Mouse (Mus musculus): Measurements from ENCODE around the gene Gm13271. TPM values are rescaled to one million over a fixed set of nuclear protein-coding genes. Genes with fewer than 3 reads are reported as not detected.
"Not testable (repeated sequence)": the region's sequence is repeated elsewhere in the genome, so short reads cannot be mapped to it uniquely, and the experiment has no call there.

Gm13271 gene
- polyA plus RNA-seq (2015; fragmentation: Nextera tagmentation; extraction: Ambion mirVana), result not detected in 2 replicates

GRCm38 (mm10) chr4:88754818-88755340, at the start of gene Gm13271:
Gene Gm13271, plus strand, starts transcription at chr4:88754868.
- H3K27me3 ChIP-seq; H3K36me3 ChIP-seq; H3K4me1 ChIP-seq; H3K9me3 ChIP-seq; H3K27ac ChIP-seq; H3K4me2 ChIP-seq; ATAC-seq (ENCODE audit: insufficient number of reproducible peaks, insufficient read depth, low FRiP score, low TSS enrichment, low read depth); H3K4me3 ChIP-seq; H3K9ac ChIP-seq: not testable (repeated sequence)
- 67% methylated on average over 15 of the region's 15 CpGs for WGBS

GRCm38 (mm10) chr4:88705924-88706323, 48.7 kb upstream of the Gm13271 start:
- 27% methylated on average over 3 of the region's 3 CpGs for WGBS
- no peak for ATAC-seq (ENCODE audit: insufficient number of reproducible peaks, insufficient read depth, low FRiP score, low TSS enrichment, low read depth)

GRCm38 (mm10) chr4:88707128-88707826, 47.4 kb upstream of the Gm13271 start:
- no peaks in the 10 kb centered on the region for H3K4me1 ChIP-seq
- peaks cover 5% of the 10 kb centered on the region; the same call in 1 of the 2 replicates for H3K36me3 ChIP-seq
- H3K4me2 ChIP-seq, result no peak overlapping the region
- H3K9ac ChIP-seq, result no peak overlapping the region
- ATAC-seq (ENCODE audit: insufficient number of reproducible peaks, insufficient read depth, low FRiP score, low TSS enrichment, low read depth), result no peak
- WGBS, result 95% methylated on average over 1 of the region's 1 CpGs
- H3K27me3 ChIP-seq, result no peaks in the 10 kb centered on the region
- no peak overlapping the region for H3K4me3 ChIP-seq
- H3K9me3 ChIP-seq, result no peaks in the 10 kb centered on the region
- no peak overlapping the region for H3K27ac ChIP-seq

More at GRCm38 (mm10) chr4:88705924-88706323, 48.7 kb upstream of the Gm13271 start:
- H3K36me3 ChIP-seq, result peaks cover 5% of the 10 kb centered on the region; the same call in 1 of the 2 replicates
- no peak overlapping the region for H3K4me2 ChIP-seq
- no peaks in the 10 kb centered on the region for H3K9me3 ChIP-seq
- H3K27ac ChIP-seq, result no peak overlapping the region
- no peak overlapping the region for H3K9ac ChIP-seq
- H3K4me3 ChIP-seq, result no peak overlapping the region
- no peaks in the 10 kb centered on the region for H3K27me3 ChIP-seq
- no peaks in the 10 kb centered on the region for H3K4me1 ChIP-seq

GRCm38 (mm10) chr4:88714281-88714680, 40.4 kb upstream of the Gm13271 start:
- WGBS, result 84% methylated on average over 1 of the region's 1 CpGs
- Histone ChIP-seq H3K4me2 (no peak overlapping the region), H3K27me3 (no peaks in the 10 kb centered on the region), H3K9ac (no peak overlapping the region), H3K36me3 (peaks cover 42% of the 10 kb centered on the region), H3K4me3 (no peak overlapping the region), H3K9me3 (no peaks in the 10 kb centered on the region), H3K27ac (no peak overlapping the region), H3K4me1 (peaks cover 9% of the 10 kb centered on the region; the same call in 1 of the 2 replicates)
- ATAC-seq (ENCODE audit: insufficient number of reproducible peaks, insufficient read depth, low FRiP score, low TSS enrichment, low read depth), result no peak

GRCm38 (mm10) chr4:88715059-88715458, 39.6 kb upstream of the Gm13271 start:
- no peaks in the 10 kb centered on the region for H3K9me3 ChIP-seq

GRCm38 (mm10) chr4:88718715-88719114, 36.0 kb upstream of the Gm13271 start:
- peak overlapping the region; percentile 31 for H3K4me3 ChIP-seq
- H3K27me3 ChIP-seq, result no peaks in the 10 kb centered on the region
- no peaks in the 10 kb centered on the region for H3K9me3 ChIP-seq
- peaks cover 37% of the 10 kb centered on the region for H3K36me3 ChIP-seq
- H3K27ac ChIP-seq, result no peak overlapping the region
- H3K9ac ChIP-seq, result peak overlapping the region; percentile 57
- no peak for ATAC-seq (ENCODE audit: insufficient number of reproducible peaks, insufficient read depth, low FRiP score, low TSS enrichment, low read depth)
- WGBS, result 16% methylated on average over 1 of the region's 1 CpGs
- peak overlapping the region; percentile 59 for H3K4me2 ChIP-seq
- peaks cover 23% of the 10 kb centered on the region for H3K4me1 ChIP-seq

More at GRCm38 (mm10) chr4:88715059-88715458, 39.6 kb upstream of the Gm13271 start:
- Histone ChIP-seq H3K27me3 (no peaks in the 10 kb centered on the region), H3K4me2 (no peak overlapping the region), H3K36me3 (peaks cover 39% of the 10 kb centered on the region), H3K9ac (no peak overlapping the region), H3K4me1 (peaks cover 11% of the 10 kb centered on the region), H3K4me3 (no peak overlapping the region), H3K27ac (no peak overlapping the region)
- no peak for ATAC-seq (ENCODE audit: insufficient number of reproducible peaks, insufficient read depth, low FRiP score, low TSS enrichment, low read depth)

- Histone ChIP-seq H3K4me3 (peak within 1 kb of the TSS; percentile 94), H3K36me3 (peaks cover 10% of the 10 kb centered on the region), H3K9me3 (no peaks in the 10 kb centered on the region), H3K4me1 (peaks cover 23% of the 10 kb centered on the region), H3K4me2 (peak within 1 kb of the TSS; percentile 81), H3K27ac (peak within 1 kb of the TSS; percentile 97), H3K27me3 (no peaks in the 10 kb centered on the region), H3K9ac (peak within 1 kb of the TSS; percentile 99)
- under 1% methylated on average over 82 of the region's 82 CpGs for WGBS
- peak; percentile 95 for ATAC-seq (ENCODE audit: insufficient number of reproducible peaks, insufficient read depth, low FRiP score, low TSS enrichment, low read depth)
Measured at GRCm38 (mm10) chr4:88721791-88722721, 32.6 kb upstream of the Gm13271 start, which contains the start of the genes Gm26566 and Klhl9. Gene Gm26566, plus strand, starts transcription at chr4:88721805. Gene Klhl9, minus strand, starts transcription at chr4:88722465.

GRCm38 (mm10) chr4:88723497-88724090, 31.1 kb upstream of the Gm13271 start:
- no peaks in the 10 kb centered on the region for H3K9me3 ChIP-seq
- 54% methylated on average over 8 of the region's 8 CpGs for WGBS
- no peak overlapping the region for H3K4me3 ChIP-seq
- H3K4me1 ChIP-seq, result peaks cover 18% of the 10 kb centered on the region
- ATAC-seq (ENCODE audit: insufficient number of reproducible peaks, insufficient read depth, low FRiP score, low TSS enrichment, low read depth), result no peak
- H3K4me2 ChIP-seq, result no peak overlapping the region
- H3K9ac ChIP-seq, result no peak overlapping the region
- H3K36me3 ChIP-seq, result peaks cover 10% of the 10 kb centered on the region
- no peaks in the 10 kb centered on the region for H3K27me3 ChIP-seq
- H3K27ac ChIP-seq, result peak overlapping the region; percentile 57; the same call in 1 of the 2 replicates

GRCm38 (mm10) chr4:88726727-88727126, 27.9 kb upstream of the Gm13271 start:
- H3K27me3 ChIP-seq, result no peaks in the 10 kb centered on the region
- 86% methylated on average over 6 of the region's 6 CpGs for WGBS
- no peak for ATAC-seq (ENCODE audit: insufficient number of reproducible peaks, insufficient read depth, low FRiP score, low TSS enrichment, low read depth)

GRCm38 (mm10) chr4:88727324-88727723, 27.3 kb upstream of the Gm13271 start:
- no peak overlapping the region for H3K4me2 ChIP-seq
- no peaks in the 10 kb centered on the region for H3K36me3 ChIP-seq
- no peak overlapping the region for H3K9ac ChIP-seq
- H3K4me1 ChIP-seq, result no peaks in the 10 kb centered on the region
- WGBS, result 2% methylated on average over 1 of the region's 1 CpGs
- no peak overlapping the region for H3K4me3 ChIP-seq
- no peaks in the 10 kb centered on the region for H3K27me3 ChIP-seq
- no peaks in the 10 kb centered on the region for H3K9me3 ChIP-seq
- no peak for ATAC-seq (ENCODE audit: insufficient number of reproducible peaks, insufficient read depth, low FRiP score, low TSS enrichment, low read depth)
- no peak overlapping the region for H3K27ac ChIP-seq

More at GRCm38 (mm10) chr4:88726727-88727126, 27.9 kb upstream of the Gm13271 start:
- no peak overlapping the region for H3K4me3 ChIP-seq
- H3K27ac ChIP-seq, result no peak overlapping the region
- H3K9me3 ChIP-seq, result no peaks in the 10 kb centered on the region
- no peak overlapping the region for H3K9ac ChIP-seq
- no peaks in the 10 kb centered on the region for H3K36me3 ChIP-seq
- no peak overlapping the region for H3K4me2 ChIP-seq
- no peaks in the 10 kb centered on the region for H3K4me1 ChIP-seq

- 1% methylated on average over 2 of the region's 2 CpGs for WGBS
- H3K4me1 ChIP-seq, result no peaks in the 10 kb centered on the region
- ATAC-seq (ENCODE audit: insufficient number of reproducible peaks, insufficient read depth, low FRiP score, low TSS enrichment, low read depth), result no peak
Measured at GRCm38 (mm10) chr4:88738480-88738879, 16.2 kb upstream of the Gm13271 start.

More at GRCm38 (mm10) chr4:88738480-88738879, 16.2 kb upstream of the Gm13271 start:
- H3K36me3 ChIP-seq, result no peaks in the 10 kb centered on the region
- H3K4me2 ChIP-seq, result no peak overlapping the region
- no peak overlapping the region for H3K9ac ChIP-seq
- no peaks in the 10 kb centered on the region for H3K9me3 ChIP-seq
- H3K27ac ChIP-seq, result no peak overlapping the region
- no peaks in the 10 kb centered on the region for H3K27me3 ChIP-seq
- H3K4me3 ChIP-seq, result no peak overlapping the region
